Mouse (Mus musculus) gastrocnemius, postnatal 25 days (tissue): ENCODE measurements around the gene Dok5. TPM values are rescaled to one million over a fixed set of nuclear protein-coding genes. Genes with fewer than 3 reads are reported as not detected.
A peak's percentile ranks its signal among the peaks of the same experiment; 100 is the strongest.

Experiments used
- DNase-seq: peaks from one replicate; pipeline ENCODE4 v3.0.0; 2022
- total RNA-seq, 2 experiments: library from RNA; stranded (reverse); gene quantifications; 1 replicate in 1 of 2; 2 replicates in 1 of 2; pipeline ENCODE4 v1.2.3; 2021

Gene Dok5
- total RNA-seq, 2 experiments from 2014 or later, result 8.6 to 8.8 TPM

GRCm38 (mm10) chr2:170738446-170738845, 6.8 kb downstream of the Dok5 start:
- no peak for DNase-seq

GRCm38 (mm10) chr2:170738891-170739290, 7.3 kb downstream of the Dok5 start:
- no peak for DNase-seq

- no peak for DNase-seq
These were observed 8.2 kb downstream of the Dok5 start for GRCm38 (mm10) chr2:170739713-170740365.

- DNase-seq, result no peak
These were observed 11.9 kb downstream of the Dok5 start for GRCm38 (mm10) chr2:170743521-170743920.

- DNase-seq, result no peak
These were observed 17.3 kb downstream of the Dok5 start for GRCm38 (mm10) chr2:170748901-170749300.

GRCm38 (mm10) chr2:170752191-170752850, 20.7 kb downstream of the Dok5 start:
- no peak for DNase-seq

- no peak for DNase-seq
These were observed 24.2 kb downstream of the Dok5 start for GRCm38 (mm10) chr2:170755817-170756216.

- DNase-seq, result no peak
These were observed 25.1 kb downstream of the Dok5 start for GRCm38 (mm10) chr2:170756667-170757066.

GRCm38 (mm10) chr2:170757228-170757875, 25.7 kb downstream of the Dok5 start:
- peak; percentile 33 for DNase-seq

- DNase-seq, result no peak
These were observed 26.6 kb downstream of the Dok5 start for GRCm38 (mm10) chr2:170758201-170758600.

- no peak for DNase-seq
These were observed 33.1 kb downstream of the Dok5 start for GRCm38 (mm10) chr2:170764704-170765103.

- DNase-seq, result no peak
These were observed 35.6 kb downstream of the Dok5 start for GRCm38 (mm10) chr2:170767243-170767642.

- no peak for DNase-seq
These were observed 37.1 kb downstream of the Dok5 start for GRCm38 (mm10) chr2:170768699-170769098.

GRCm38 (mm10) chr2:170771555-170771954, 39.9 kb downstream of the Dok5 start:
- DNase-seq, result no peak

- DNase-seq, result no peak
These were observed 40.7 kb downstream of the Dok5 start for GRCm38 (mm10) chr2:170772126-170772884.

- DNase-seq, result no peak
These were observed 41.3 kb downstream of the Dok5 start for GRCm38 (mm10) chr2:170772885-170773270.

GRCm38 (mm10) chr2:170775577-170775976, 44.0 kb downstream of the Dok5 start:
- no peak for DNase-seq

- no peak for DNase-seq
These were observed 44.5 kb downstream of the Dok5 start for GRCm38 (mm10) chr2:170776107-170776506.

- DNase-seq, result no peak
These were observed 46.0 kb downstream of the Dok5 start for GRCm38 (mm10) chr2:170777572-170777971.

- no peak for DNase-seq
These were observed 48.6 kb downstream of the Dok5 start for GRCm38 (mm10) chr2:170780010-170780750.

GRCm38 (mm10) chr2:170788101-170788500, 56.5 kb downstream of the Dok5 start:
- no peak for DNase-seq
